Mouse (Mus musculus): ENCODE measurements around the gene Acss1. TPM values are rescaled to one million over a fixed set of nuclear protein-coding genes. Genes with fewer than 3 reads are reported as not detected.

Gene Acss1
- polyA plus RNA-seq, 1 experiment from 2014 or later = 8.4 TPM

GRCm38 (mm10) chr2:150665006-150665405 is 3.3 kb downstream of the Acss1 start:
- Histone ChIP-seq H3K4me2 (ENCODE audit: low read length) (no peak overlapping the region), H3K4me3 (ENCODE audit: control insufficient read depth in 1 of 2, insufficient read depth in 1 of 2, low read depth in 1 of 2, low read length in 2 of 2) (no peak overlapping the region), H3K36me3 (ENCODE audit: control insufficient read depth, insufficient read depth, low read length) (no peaks in the 10 kb centered on the region), H3K27ac (replicated peaks in 1 of 2; ENCODE audit: control insufficient read depth in 1 of 2, insufficient read depth in 1 of 2, low read depth in 2 of 2, low read length in 2 of 2) (no peak overlapping the region), H3K27me3 (ENCODE audit: control insufficient read depth, insufficient read depth, low read length) (no peaks in the 10 kb centered on the region), H3K4me1 (ENCODE audit: control insufficient read depth in 2 of 2, insufficient read depth in 2 of 2, low read length in 2 of 2) (peaks cover 17 to 27% of the 10 kb centered on the region in 2 experiments), H3K9me3 (ENCODE audit: control insufficient read depth, low read length) (no peaks in the 10 kb centered on the region), H3K9ac (ENCODE audit: low read length) (no peak overlapping the region)
- WGBS = 53% methylated on average over 2 of the region's 2 CpGs
- ATAC-seq (ENCODE audit: insufficient number of reproducible peaks, insufficient read depth, low FRiP score, low read depth) = no peak

GRCm38 (mm10) chr2:150664152-150664920 is 4.0 kb downstream of the Acss1 start:
- ATAC-seq (ENCODE audit: insufficient number of reproducible peaks, insufficient read depth, low FRiP score, low read depth) = no peak
- Histone ChIP-seq H3K9ac (ENCODE audit: low read length) (no peak overlapping the region), H3K4me1 (ENCODE audit: control insufficient read depth in 2 of 2, insufficient read depth in 2 of 2, low read length in 2 of 2) (peaks cover 17 to 27% of the 10 kb centered on the region in 2 experiments), H3K36me3 (ENCODE audit: control insufficient read depth, insufficient read depth, low read length) (no peaks in the 10 kb centered on the region), H3K9me3 (ENCODE audit: control insufficient read depth, low read length) (no peaks in the 10 kb centered on the region), H3K4me2 (ENCODE audit: low read length) (no peak overlapping the region), H3K27me3 (ENCODE audit: control insufficient read depth, insufficient read depth, low read length) (no peaks in the 10 kb centered on the region), H3K4me3 (ENCODE audit: control insufficient read depth in 1 of 2, insufficient read depth in 1 of 2, low read depth in 1 of 2, low read length in 2 of 2) (no peak overlapping the region), H3K27ac (replicated peaks in 1 of 2; ENCODE audit: control insufficient read depth in 1 of 2, insufficient read depth in 1 of 2, low read depth in 2 of 2, low read length in 2 of 2) (no peak overlapping the region)
- 50% methylated on average over 5 of the region's 5 CpGs for WGBS

- H3K4me2 ChIP-seq (ENCODE audit: low read length) = peak overlapping the region; percentile 34
- 30% methylated on average over 9 of the region's 9 CpGs for WGBS
- H3K9ac ChIP-seq (ENCODE audit: low read length) = no peak overlapping the region
Measured at GRCm38 (mm10) chr2:150663255-150663654, 5.0 kb downstream of the Acss1 start.

GRCm38 (mm10) chr2:150662007-150662406 is 6.3 kb downstream of the Acss1 start:
- no peak overlapping the region for H3K9ac ChIP-seq (ENCODE audit: low read length)
- no peaks in the 10 kb centered on the region for H3K36me3 ChIP-seq (ENCODE audit: control insufficient read depth, insufficient read depth, low read length)
- no peak overlapping the region for H3K27ac ChIP-seq (replicated peaks in 1 of 2; ENCODE audit: control insufficient read depth in 1 of 2, insufficient read depth in 1 of 2, low read depth in 2 of 2, low read length in 2 of 2)
- H3K4me2 ChIP-seq (ENCODE audit: low read length) = no peak overlapping the region
- H3K4me1 ChIP-seq (ENCODE audit: control insufficient read depth in 2 of 2, insufficient read depth in 2 of 2, low read length in 2 of 2) = peaks cover 7 to 19% of the 10 kb centered on the region in 2 experiments
- H3K27me3 ChIP-seq (ENCODE audit: control insufficient read depth, insufficient read depth, low read length) = no peaks in the 10 kb centered on the region
- WGBS = 79% methylated on average over 2 of the region's 2 CpGs
- H3K4me3 ChIP-seq (ENCODE audit: control insufficient read depth in 1 of 2, insufficient read depth in 1 of 2, low read depth in 1 of 2, low read length in 2 of 2) = no peak overlapping the region
- H3K9me3 ChIP-seq (ENCODE audit: control insufficient read depth, low read length) = 0 out of 2 replicates have a peak, but pooled peaks cover 3% of the 10 kb centered on the region
- no peak for ATAC-seq (ENCODE audit: insufficient number of reproducible peaks, insufficient read depth, low FRiP score, low read depth)

More at GRCm38 (mm10) chr2:150663255-150663654, 5.0 kb downstream of the Acss1 start:
- no peaks in the 10 kb centered on the region for H3K36me3 ChIP-seq (ENCODE audit: control insufficient read depth, insufficient read depth, low read length)
- ATAC-seq (ENCODE audit: insufficient number of reproducible peaks, insufficient read depth, low FRiP score, low read depth) = no peak
- H3K9me3 ChIP-seq (ENCODE audit: control insufficient read depth, low read length) = no peaks in the 10 kb centered on the region
- 0 out of 4 replicates have a peak overlapping the region, but pooled peaks of 1 of the 2 experiments have one; percentile 1 for H3K4me3 ChIP-seq (ENCODE audit: control insufficient read depth in 1 of 2, insufficient read depth in 1 of 2, low read depth in 1 of 2, low read length in 2 of 2)
- peak overlapping the region in 1 of 2 experiments; percentile 39; a peak in 1 of 4 replicates for H3K27ac ChIP-seq (replicated peaks in 1 of 2; ENCODE audit: control insufficient read depth in 1 of 2, insufficient read depth in 1 of 2, low read depth in 2 of 2, low read length in 2 of 2)
- peaks cover 13 to 22% of the 10 kb centered on the region in 2 experiments for H3K4me1 ChIP-seq (ENCODE audit: control insufficient read depth in 2 of 2, insufficient read depth in 2 of 2, low read length in 2 of 2)
- H3K27me3 ChIP-seq (ENCODE audit: control insufficient read depth, insufficient read depth, low read length) = no peaks in the 10 kb centered on the region

- Histone ChIP-seq H3K4me3 (ENCODE audit: control insufficient read depth in 1 of 2, insufficient read depth in 1 of 2, low read depth in 1 of 2, low read length in 2 of 2) (no peak overlapping the region), H3K36me3 (ENCODE audit: control insufficient read depth, insufficient read depth, low read length) (no peaks in the 10 kb centered on the region), H3K27ac (replicated peaks in 1 of 2; ENCODE audit: control insufficient read depth in 1 of 2, insufficient read depth in 1 of 2, low read depth in 2 of 2, low read length in 2 of 2) (no peak overlapping the region), H3K4me2 (ENCODE audit: low read length) (no peak overlapping the region), H3K9me3 (ENCODE audit: control insufficient read depth, low read length) (0 out of 2 replicates have a peak, but pooled peaks cover 3% of the 10 kb centered on the region), H3K27me3 (ENCODE audit: control insufficient read depth, insufficient read depth, low read length) (no peaks in the 10 kb centered on the region), H3K9ac (ENCODE audit: low read length) (no peak overlapping the region), H3K4me1 (ENCODE audit: control insufficient read depth in 2 of 2, insufficient read depth in 2 of 2, low read length in 2 of 2) (peaks cover 5 to 16% of the 10 kb centered on the region in 2 experiments)
- WGBS = 81% methylated on average over 5 of the region's 5 CpGs
- ATAC-seq (ENCODE audit: insufficient number of reproducible peaks, insufficient read depth, low FRiP score, low read depth) = no peak
Measured at GRCm38 (mm10) chr2:150660668-150661451, 7.4 kb downstream of the Acss1 start.

- no peak for ATAC-seq (ENCODE audit: insufficient number of reproducible peaks, insufficient read depth, low FRiP score, low read depth)
- no peak overlapping the region for H3K4me2 ChIP-seq (ENCODE audit: low read length)
- no peak overlapping the region for H3K27ac ChIP-seq (replicated peaks in 1 of 2; ENCODE audit: control insufficient read depth in 1 of 2, insufficient read depth in 1 of 2, low read depth in 2 of 2, low read length in 2 of 2)
- no peak overlapping the region for H3K9ac ChIP-seq (ENCODE audit: low read length)
- 52% methylated on average over 4 of the region's 4 CpGs for WGBS
- 0 out of 2 replicates have a peak, but pooled peaks cover 3% of the 10 kb centered on the region for H3K9me3 ChIP-seq (ENCODE audit: control insufficient read depth, low read length)
- H3K4me3 ChIP-seq (ENCODE audit: control insufficient read depth in 1 of 2, insufficient read depth in 1 of 2, low read depth in 1 of 2, low read length in 2 of 2) = no peak overlapping the region
- no peaks in the 10 kb centered on the region for H3K36me3 ChIP-seq (ENCODE audit: control insufficient read depth, insufficient read depth, low read length)
- no peaks in the 10 kb centered on the region for H3K27me3 ChIP-seq (ENCODE audit: control insufficient read depth, insufficient read depth, low read length)
- H3K4me1 ChIP-seq (ENCODE audit: control insufficient read depth in 2 of 2, insufficient read depth in 2 of 2, low read length in 2 of 2) = peaks cover 5 to 16% of the 10 kb centered on the region in 2 experiments
Measured at GRCm38 (mm10) chr2:150660049-150660448, 8.3 kb downstream of the Acss1 start.

GRCm38 (mm10) chr2:150656975-150657768 is 11.1 kb downstream of the Acss1 start:
- ATAC-seq (ENCODE audit: insufficient number of reproducible peaks, insufficient read depth, low FRiP score, low read depth) = no peak
- WGBS = 74% methylated on average over 8 of the region's 8 CpGs

More at GRCm38 (mm10) chr2:150656975-150657768, 11.1 kb downstream of the Acss1 start:
- Histone ChIP-seq H3K4me2 (ENCODE audit: low read length) (no peak overlapping the region), H3K4me3 (ENCODE audit: control insufficient read depth in 1 of 2, insufficient read depth in 1 of 2, low read depth in 1 of 2, low read length in 2 of 2) (no peak overlapping the region), H3K9me3 (ENCODE audit: control insufficient read depth, low read length) (0 out of 2 replicates have a peak, but pooled peaks cover 3% of the 10 kb centered on the region), H3K27me3 (ENCODE audit: control insufficient read depth, insufficient read depth, low read length) (no peaks in the 10 kb centered on the region), H3K9ac (ENCODE audit: low read length) (no peak overlapping the region), H3K4me1 (ENCODE audit: control insufficient read depth in 2 of 2, insufficient read depth in 2 of 2, low read length in 2 of 2) (no peaks in the 10 kb centered on the region), H3K27ac (replicated peaks in 1 of 2; ENCODE audit: control insufficient read depth in 1 of 2, insufficient read depth in 1 of 2, low read depth in 2 of 2, low read length in 2 of 2) (no peak overlapping the region), H3K36me3 (ENCODE audit: control insufficient read depth, insufficient read depth, low read length) (no peaks in the 10 kb centered on the region)

All from heart, embryonic 14.5 days (tissue).